Mouse (Mus musculus) CD4-positive helper T cell, adult 2 months (primary cell): ENCODE measurements around the gene Zer1.
A peak's percentile ranks its signal among the peaks of the same experiment; 100 is the strongest.

Source experiments
- DNase-seq: peaks from one replicate; pipeline ENCODE4 v3.0.0-alpha.2; 2012; ENCODE audit warnings: low read depth, missing footprints, low spot score

Zer1 gene

GRCm38 (mm10) chr2:30051992-30052761 lies 72.2 kb downstream of the Zer1 start:
- DNase-seq, result peak; percentile 45

- DNase-seq, result no peak
Measured at GRCm38 (mm10) chr2:30049831-30050230, 74.6 kb downstream of the Zer1 start.

GRCm38 (mm10) chr2:30048699-30049388 lies 75.5 kb downstream of the Zer1 start, which contains the start of gene Wdr34:
Gene Wdr34, minus strand, starts transcription at chr2:30048881.
- peak; percentile 97 for DNase-seq

- no peak for DNase-seq
Measured at GRCm38 (mm10) chr2:30048101-30048501, 76.3 kb downstream of the Zer1 start.
